Mouse (Mus musculus) limb, embryonic 13.5 days (tissue): ENCODE data around the gene Traf3ip1. TPM values are rescaled to one million over a fixed set of nuclear protein-coding genes. Genes with fewer than 3 reads are reported as not detected.
A peak's percentile ranks its signal among the peaks of the same experiment; 100 is the strongest.

ENCODE experiments used
- ATAC-seq: fragments of 200-750 bp; cut with Nextera tagmentation; 2 replicates; pipeline ENCODE4 v1.8.0; 2017; ENCODE audit warnings: low read depth, moderate number of reproducible peaks, moderate TSS enrichment; ENCODE audit not compliant: low FRiP score
- H3K27ac ChIP-seq: fragments of 300-500 bp; sonication (generic); 2 replicates; pipeline ENCODE4 v1.5.1; 2015; ENCODE audit warnings: inconsistent platforms, mild to moderate bottlenecking, moderate library complexity
- H3K27me3 ChIP-seq: fragments of 300-500 bp; sonication (generic); 2 replicates; pipeline ENCODE4 v1.6.1; 2015; ENCODE audit warnings: mild to moderate bottlenecking, inconsistent platforms
- H3K36me3 ChIP-seq: fragments of 300-500 bp; sonication (generic); 2 replicates; pipeline ENCODE4 v1.6.1; 2015; ENCODE audit warnings: inconsistent platforms, mild to moderate bottlenecking, moderate library complexity
- H3K4me1 ChIP-seq: fragments of 300-500 bp; sonication (generic); 2 replicates; pipeline ENCODE4 v1.6.1; 2015; ENCODE audit warnings: inconsistent platforms
- H3K4me2 ChIP-seq: fragments of 300-500 bp; sonication (generic); replicated peaks from 2 replicates; pipeline ENCODE4 v1.6.1; 2015; ENCODE audit warnings: inconsistent platforms, mild to moderate bottlenecking, moderate library complexity
- H3K4me3 ChIP-seq: fragments of 300-500 bp; sonication (generic); 2 replicates; pipeline ENCODE4 v1.5.1; 2015; ENCODE audit warnings: moderate library complexity, mild to moderate bottlenecking, inconsistent platforms
- H3K9ac ChIP-seq: fragments of 300-500 bp; sonication (generic); 2 replicates; pipeline ENCODE4 v1.6.1; 2015; ENCODE audit warnings: mild to moderate bottlenecking, inconsistent platforms
- H3K9me3 ChIP-seq: fragments of 300-500 bp; sonication (generic); 2 replicates; pipeline ENCODE4 v1.6.1; 2016; ENCODE audit warnings: inconsistent platforms
- WGBS: fragments of 180-500 bp; shearing (Covaris S2); methylation state at CpG from one replicate; pipeline ENCODE4 v1.1.7; 2015; 5-methylcytosine and 5-hydroxymethylcytosine counted together
- polyA plus RNA-seq: library from polyadenylated mRNA; unstranded; fragments of >200 nt; fragmentation: Nextera tagmentation; extraction: Ambion mirVana; gene quantifications from 2 replicates; pipeline ENCODE4 v1.2.1, GENCODE M21; 2015

Gene Traf3ip1
- polyA plus RNA-seq = 9.6 and 10.0 TPM in 2 replicates

DNA sequence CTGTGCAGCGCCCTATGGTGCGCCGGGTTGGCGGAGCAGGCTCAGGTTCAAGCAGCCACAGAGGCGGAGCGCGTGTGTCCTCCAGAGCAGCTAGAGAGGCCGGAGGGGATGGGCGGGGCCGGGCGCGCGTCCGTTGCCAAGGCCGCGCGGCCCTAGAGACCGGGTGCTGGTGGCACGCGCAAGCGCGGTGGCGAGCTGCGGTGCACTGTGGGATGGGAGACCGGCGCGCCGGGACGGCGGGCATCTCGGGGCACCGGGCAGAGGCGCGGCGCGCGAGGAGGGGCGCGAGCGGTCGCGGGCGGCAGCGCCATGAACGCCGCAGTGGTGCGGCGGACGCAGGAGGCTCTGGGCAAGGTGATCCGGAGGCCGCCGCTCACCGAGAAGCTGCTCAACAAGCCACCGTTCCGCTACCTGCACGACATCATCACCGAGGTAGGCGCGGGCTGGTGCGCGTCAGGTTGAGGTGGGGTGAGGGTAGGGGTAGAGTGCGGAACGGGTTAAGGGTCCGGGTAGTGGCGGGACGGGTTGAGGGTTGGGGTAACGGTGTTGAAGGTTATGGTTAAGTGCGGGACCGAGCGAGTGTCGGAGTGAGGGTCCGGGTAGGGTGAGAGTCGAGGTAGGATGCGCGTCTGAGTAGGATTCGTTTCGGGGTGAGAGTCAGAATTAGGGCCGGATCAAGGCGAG lies at the start of gene Traf3ip1:
Gene Traf3ip1, plus strand, starts transcription at position 191 of the 684 bp plus-strand sequence.
- peaks cover 4% of the 10 kb centered on the region; the same call in 1 of the 2 replicates for H3K27me3 ChIP-seq
- under 1% methylated on average over 79 of the region's 79 CpGs for WGBS
- H3K4me1 ChIP-seq = peaks cover 18% of the 10 kb centered on the region
- ATAC-seq = peak; percentile 97
- peak within 1 kb of the TSS; percentile 93 for H3K4me2 ChIP-seq
- peak within 1 kb of the TSS; percentile 89 for H3K9ac ChIP-seq
- H3K27ac ChIP-seq = no peak within 1 kb of the TSS
- peak within 1 kb of the TSS; percentile 90 for H3K4me3 ChIP-seq
- H3K36me3 ChIP-seq = peaks cover 3% of the 10 kb centered on the region; the same call in 1 of the 2 replicates
- H3K9me3 ChIP-seq = no peaks in the 10 kb centered on the region

DNA sequence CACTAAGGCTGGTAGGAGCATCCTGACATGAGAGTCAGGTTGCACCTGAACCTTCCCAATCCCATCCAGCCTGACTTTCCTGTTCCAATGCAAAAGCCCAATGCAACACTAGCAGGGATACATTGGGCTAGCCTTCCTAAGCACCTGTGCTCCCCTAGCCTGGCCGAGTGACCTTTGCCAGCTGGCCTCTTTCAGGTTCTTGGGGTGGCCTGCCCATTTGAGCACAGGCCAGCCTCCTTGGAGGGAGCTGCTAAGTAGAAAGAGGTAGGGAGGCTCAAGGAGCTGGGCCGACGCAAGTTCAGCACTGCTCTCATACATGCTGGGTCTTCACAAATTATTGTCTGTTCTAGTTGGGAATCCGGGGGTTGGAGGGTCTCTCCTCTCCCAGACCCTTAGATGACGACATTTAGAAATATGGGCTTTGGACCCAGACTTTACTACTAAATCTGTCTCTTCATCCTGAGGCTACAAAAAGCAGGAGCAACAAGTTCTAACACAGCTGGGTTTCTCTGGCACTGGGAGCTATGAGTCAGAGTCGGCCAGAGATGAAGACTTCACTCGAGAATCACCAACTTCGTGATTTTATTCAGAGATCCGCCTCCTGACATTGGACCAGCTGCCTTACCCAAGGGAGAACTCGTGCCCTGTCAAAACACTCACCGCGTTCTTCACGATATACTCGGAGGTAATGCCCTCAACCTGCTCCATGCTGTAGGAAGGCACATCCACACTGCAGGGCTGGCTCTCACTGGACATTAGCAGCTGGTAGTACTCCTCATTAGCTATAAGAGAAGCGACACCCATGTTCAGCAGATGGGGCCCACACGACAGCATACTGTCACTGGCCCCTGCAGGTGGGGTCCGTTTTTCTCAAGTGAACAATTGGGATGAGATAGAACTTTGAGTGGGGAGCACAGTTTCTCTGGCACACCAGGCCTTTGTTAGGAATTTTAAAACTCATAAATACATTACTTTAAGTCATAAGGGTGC lies 49.3 kb upstream of the Traf3ip1 start:
- H3K36me3 ChIP-seq = peaks cover 39% of the 10 kb centered on the region
- ATAC-seq = no peak
- H3K9me3 ChIP-seq = peaks cover 7% of the 10 kb centered on the region
- H3K4me2 ChIP-seq = no peak overlapping the region
- H3K27ac ChIP-seq = no peak overlapping the region
- no peaks in the 10 kb centered on the region for H3K27me3 ChIP-seq
- H3K4me1 ChIP-seq = peaks cover 12% of the 10 kb centered on the region
- WGBS = 90% methylated on average over 17 of the region's 17 CpGs
- H3K4me3 ChIP-seq = no peak overlapping the region
- H3K9ac ChIP-seq = no peak overlapping the region

DNA sequence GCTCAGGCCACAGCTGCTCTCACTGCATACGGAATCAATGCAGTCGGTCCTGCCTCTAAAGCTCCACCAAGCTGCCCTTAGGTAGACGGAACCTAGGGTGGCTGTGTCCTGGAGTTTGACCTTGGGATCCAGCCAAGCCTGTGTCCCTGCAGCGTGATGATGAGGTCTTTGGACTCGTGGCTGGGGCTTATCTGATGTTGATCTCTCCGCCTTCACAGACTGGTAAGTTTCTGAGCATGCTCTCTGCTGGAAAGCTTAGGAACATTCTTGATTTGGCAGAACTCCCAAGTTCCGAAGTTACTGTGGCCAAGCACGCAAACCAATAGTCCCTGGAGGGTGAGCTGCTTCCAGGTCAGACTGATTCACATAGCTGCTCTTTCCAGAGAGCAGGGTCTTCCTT lies 48.4 kb upstream of the Traf3ip1 start:
- no peak overlapping the region for H3K4me2 ChIP-seq
- H3K9ac ChIP-seq = no peak overlapping the region
- H3K4me1 ChIP-seq = peaks cover 12% of the 10 kb centered on the region
- no peak for ATAC-seq
- H3K9me3 ChIP-seq = peaks cover 7% of the 10 kb centered on the region
- H3K27me3 ChIP-seq = no peaks in the 10 kb centered on the region
- no peak overlapping the region for H3K27ac ChIP-seq
- 74% methylated on average over 8 of the region's 8 CpGs for WGBS
- no peak overlapping the region for H3K4me3 ChIP-seq
- H3K36me3 ChIP-seq = peaks cover 38% of the 10 kb centered on the region

DNA sequence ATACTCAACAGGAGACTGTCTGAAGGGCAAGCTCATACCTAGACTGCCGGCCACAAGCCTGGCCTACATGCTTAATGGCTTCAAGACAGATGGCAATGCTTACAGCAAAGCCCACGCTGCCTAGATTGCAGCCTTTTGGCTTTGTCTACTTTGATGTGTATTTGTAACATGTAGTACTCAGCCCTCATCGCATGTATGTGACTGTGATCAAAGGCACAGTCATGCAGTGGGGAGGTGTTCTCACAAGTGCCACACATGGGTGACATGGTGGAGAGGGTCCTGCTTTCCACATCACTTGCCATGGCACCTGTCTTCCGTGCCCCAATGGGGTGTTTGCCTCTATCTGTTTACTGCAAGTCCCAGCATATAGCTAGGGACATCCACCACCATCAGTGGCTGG lies 47.9 kb upstream of the Traf3ip1 start:
- ATAC-seq = no peak
- Histone ChIP-seq H3K27me3 (no peaks in the 10 kb centered on the region), H3K36me3 (peaks cover 38% of the 10 kb centered on the region), H3K4me1 (peaks cover 17% of the 10 kb centered on the region), H3K4me3 (no peak overlapping the region), H3K27ac (no peak overlapping the region), H3K4me2 (no peak overlapping the region), H3K9ac (no peak overlapping the region), H3K9me3 (peaks cover 7% of the 10 kb centered on the region)
- 85% methylated on average over 4 of the region's 4 CpGs for whole genome bisulfite sequencing

GRCm38 (mm10) chr1:91448688-91449087 lies 45.8 kb upstream of the Traf3ip1 start:
- H3K27ac ChIP-seq = no peak overlapping the region

DNA sequence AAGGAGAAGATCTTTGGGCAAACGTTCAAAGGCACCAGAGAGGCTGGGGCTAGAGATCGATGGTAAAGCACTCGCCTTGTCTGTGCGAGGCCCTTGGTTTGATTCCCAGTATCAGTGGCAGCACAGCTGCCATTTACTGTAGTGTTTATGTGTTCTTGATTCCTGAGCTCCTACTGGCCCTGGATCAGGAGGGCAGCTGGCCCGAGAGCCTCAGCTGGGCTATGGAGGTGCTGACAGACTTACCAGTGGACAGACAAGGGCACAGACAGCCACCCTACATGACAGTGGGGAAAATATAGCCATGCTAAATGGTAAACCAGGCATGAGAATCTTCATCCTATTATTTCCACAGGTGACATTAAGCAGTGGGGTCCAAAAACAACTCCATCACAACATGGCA lies 43.6 kb upstream of the Traf3ip1 start:
- H3K4me2 ChIP-seq = no peak overlapping the region
- ATAC-seq = no peak
- peaks cover 31% of the 10 kb centered on the region for H3K36me3 ChIP-seq
- no peak overlapping the region for H3K27ac ChIP-seq
- 90% methylated on average over 5 of the region's 5 CpGs for WGBS
- H3K27me3 ChIP-seq = no peaks in the 10 kb centered on the region
- peaks cover 23% of the 10 kb centered on the region for H3K4me1 ChIP-seq
- H3K4me3 ChIP-seq = no peak overlapping the region
- H3K9ac ChIP-seq = no peak overlapping the region
- peaks cover 7% of the 10 kb centered on the region for H3K9me3 ChIP-seq

More at GRCm38 (mm10) chr1:91448688-91449087, 45.8 kb upstream of the Traf3ip1 start:
- Histone ChIP-seq H3K9me3 (peaks cover 7% of the 10 kb centered on the region), H3K9ac (no peak overlapping the region), H3K36me3 (peaks cover 35% of the 10 kb centered on the region), H3K4me3 (no peak overlapping the region), H3K27me3 (no peaks in the 10 kb centered on the region), H3K4me1 (peaks cover 12% of the 10 kb centered on the region), H3K4me2 (no peak overlapping the region)
- no peak for ATAC-seq
- WGBS = 93% methylated on average over 10 of the region's 10 CpGs

GRCm38 (mm10) chr1:91451547-91452084 lies 42.8 kb upstream of the Traf3ip1 start:
- peaks cover 7% of the 10 kb centered on the region for H3K9me3 ChIP-seq
- peaks cover 31% of the 10 kb centered on the region for H3K4me1 ChIP-seq
- no peak overlapping the region for H3K9ac ChIP-seq
- H3K4me2 ChIP-seq = no peak overlapping the region
- H3K27me3 ChIP-seq = no peaks in the 10 kb centered on the region
- peaks cover 31% of the 10 kb centered on the region for H3K36me3 ChIP-seq
- ATAC-seq = no peak
- 65% methylated on average over 5 of the region's 5 CpGs for WGBS
- H3K27ac ChIP-seq = no peak overlapping the region
- no peak overlapping the region for H3K4me3 ChIP-seq

DNA sequence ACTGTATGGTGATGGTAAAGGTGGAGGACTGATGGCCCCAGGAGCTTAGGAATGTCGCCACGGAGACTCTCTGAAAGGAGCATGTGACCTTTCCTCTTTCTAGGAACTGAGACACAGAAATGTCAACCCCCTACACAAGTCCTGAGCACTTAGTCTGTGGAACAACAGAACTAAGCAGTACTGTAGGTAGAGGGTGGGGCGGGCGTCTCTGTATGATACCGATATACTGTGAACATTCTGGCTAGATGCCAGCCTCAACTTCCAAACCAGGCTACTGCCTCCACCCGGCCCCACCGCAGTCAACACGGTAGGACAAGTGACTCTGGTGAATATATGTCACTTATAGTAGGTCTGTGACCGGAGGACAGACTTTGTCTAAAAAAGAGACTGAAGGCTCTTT lies 40.5 kb upstream of the Traf3ip1 start:
- peaks cover 8% of the 10 kb centered on the region for H3K27me3 ChIP-seq
- peaks cover 8% of the 10 kb centered on the region for H3K36me3 ChIP-seq
- H3K27ac ChIP-seq = no peak overlapping the region
- H3K4me1 ChIP-seq = peaks cover 52% of the 10 kb centered on the region
- no peak for ATAC-seq
- no peaks in the 10 kb centered on the region for H3K9me3 ChIP-seq
- no peak overlapping the region for H3K9ac ChIP-seq
- 89% methylated on average over 9 of the region's 9 CpGs for WGBS
- no peak overlapping the region for H3K4me2 ChIP-seq
- no peak overlapping the region for H3K4me3 ChIP-seq

- Histone ChIP-seq H3K9me3 (no peaks in the 10 kb centered on the region), H3K27me3 (peaks cover 8% of the 10 kb centered on the region), H3K36me3 (peaks cover 4% of the 10 kb centered on the region; the same call in 1 of the 2 replicates), H3K4me3 (no peak overlapping the region), H3K9ac (no peak overlapping the region), H3K27ac (no peak overlapping the region), H3K4me1 (peaks cover 52% of the 10 kb centered on the region), H3K4me2 (no peak overlapping the region)
- no peak for ATAC-seq
- 86% methylated on average over 3 of the region's 3 CpGs for WGBS
These were observed 40.1 kb upstream of the Traf3ip1 start for GRCm38 (mm10) chr1:91454366-91454765.

DNA sequence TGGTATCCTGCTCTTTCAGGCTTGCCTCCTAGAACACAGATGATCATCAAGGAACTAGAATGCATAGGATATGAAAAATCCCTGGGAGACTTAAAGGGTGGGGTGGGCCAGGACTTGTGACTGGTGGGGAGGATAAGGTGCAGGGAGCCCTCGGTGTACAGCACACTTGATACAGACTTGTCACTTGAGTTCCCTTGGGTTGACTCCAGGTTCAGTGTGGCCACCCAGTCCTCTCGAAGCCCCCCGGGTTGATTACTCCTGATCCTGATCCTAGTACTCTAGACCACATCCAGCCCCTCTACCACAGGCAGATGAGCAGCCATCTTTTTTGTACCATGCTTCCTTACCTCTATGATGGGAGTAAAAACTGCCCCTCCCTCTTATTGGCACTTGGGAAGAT lies 39.5 kb upstream of the Traf3ip1 start:
- H3K4me3 ChIP-seq = no peak overlapping the region
- H3K4me1 ChIP-seq = peaks cover 56% of the 10 kb centered on the region
- no peak for ATAC-seq
- H3K9ac ChIP-seq = no peak overlapping the region
- H3K27me3 ChIP-seq = peaks cover 8% of the 10 kb centered on the region
- 89% methylated on average over 3 of the region's 3 CpGs for WGBS
- no peak overlapping the region for H3K27ac ChIP-seq
- H3K4me2 ChIP-seq = no peak overlapping the region
- no peaks in the 10 kb centered on the region for H3K9me3 ChIP-seq
- 0 out of 2 replicates have a peak, but pooled peaks cover under 1% of the 10 kb centered on the region for H3K36me3 ChIP-seq

DNA sequence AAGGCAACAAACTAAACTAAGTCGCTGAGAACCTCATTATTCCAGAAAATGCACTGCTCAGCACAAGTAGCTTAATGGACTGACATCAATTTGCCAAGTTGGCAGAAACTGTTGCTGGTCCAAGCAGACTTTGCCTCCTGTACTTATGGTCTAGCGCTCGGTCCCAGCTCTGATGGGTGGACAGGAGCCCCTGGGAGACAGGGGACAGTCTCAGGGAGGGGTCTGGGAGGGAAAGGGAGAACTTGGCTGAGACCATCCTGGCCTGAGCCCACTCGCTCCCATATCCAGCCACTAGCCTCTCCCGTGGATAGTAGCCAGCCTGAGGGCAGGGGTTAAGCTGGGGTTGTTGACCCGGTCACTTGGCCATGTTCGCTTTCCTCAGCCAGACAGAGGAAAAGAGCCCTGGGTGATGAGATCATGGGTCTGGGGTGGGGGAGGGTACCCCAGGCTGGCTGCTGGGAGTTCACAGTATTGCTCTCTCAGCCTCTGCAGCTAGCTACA lies 38.7 kb upstream of the Traf3ip1 start:
- ATAC-seq = no peak
- Histone ChIP-seq H3K9me3 (no peaks in the 10 kb centered on the region), H3K9ac (peak overlapping the region; percentile 5; the same call in 1 of the 2 replicates), H3K4me1 (peaks cover 62% of the 10 kb centered on the region), H3K4me3 (no peak overlapping the region), H3K36me3 (no peaks in the 10 kb centered on the region), H3K4me2 (peak overlapping the region; percentile 35), H3K27ac (peak overlapping the region; percentile 1; the same call in 1 of the 2 replicates), H3K27me3 (peaks cover 8% of the 10 kb centered on the region)
- WGBS = 26% methylated on average over 7 of the region's 7 CpGs
